Mouse (Mus musculus) urinary bladder, adult 2 months (tissue): ENCODE data around the gene Hsd17b1. TPM values are rescaled to one million over a fixed set of nuclear protein-coding genes. Genes with fewer than 3 reads are reported as not detected.
A peak's percentile ranks its signal among the peaks of the same experiment; 100 is the strongest.
"Not testable (repeated sequence)": the region's sequence is repeated elsewhere in the genome, so short reads cannot be mapped to it uniquely, and the experiment has no call there.

Experiments used
- DNase-seq: peaks from one replicate; pipeline ENCODE4 v3.0.0; 2022; ENCODE audit warnings: low spot score
- polyA plus RNA-seq: library from polyadenylated mRNA; depleted of rRNA; stranded (reverse); fragments of >200 nt; gene quantifications from 2 replicates; pipeline ENCODE4 v1.2.3, GENCODE M21; 2012

Gene Hsd17b1
- polyA plus RNA-seq, 1 experiment = 0.56 TPM

DNA sequence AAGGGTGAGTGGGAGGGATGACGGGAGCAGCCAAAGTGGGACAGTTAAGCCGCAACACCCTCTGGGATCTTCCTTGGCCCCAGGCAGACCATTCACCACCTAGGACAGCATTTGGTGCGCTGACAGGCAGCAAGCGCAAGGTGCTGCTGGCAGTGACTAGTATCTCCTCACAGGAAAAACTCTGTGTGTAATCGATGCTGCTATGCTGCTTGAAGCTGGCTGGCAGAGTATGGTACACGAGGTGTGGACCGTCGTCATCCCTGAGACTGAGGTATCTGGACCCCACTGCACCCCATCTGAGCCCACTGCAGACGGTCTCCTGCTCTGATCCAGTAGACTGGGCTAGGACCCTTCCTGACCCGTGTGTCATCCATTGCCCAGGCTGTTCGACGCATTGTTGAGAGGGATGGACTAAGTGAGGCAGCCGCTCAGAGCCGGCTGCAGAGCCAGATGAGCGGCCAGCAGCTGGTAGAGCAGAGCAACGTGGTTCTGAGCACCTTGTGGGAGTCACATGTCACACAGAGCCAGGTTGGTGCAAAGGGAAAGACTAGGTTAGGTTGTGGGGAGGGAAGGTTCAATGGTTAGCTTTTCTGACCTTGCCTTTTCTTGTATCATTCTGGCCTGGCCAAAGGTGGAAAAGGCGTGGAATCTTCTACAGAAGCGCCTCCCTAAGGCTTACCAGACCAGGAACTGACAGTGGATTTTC lies 7.6 kb downstream of the Hsd17b1 start:
- no peak for DNase-seq

DNA sequence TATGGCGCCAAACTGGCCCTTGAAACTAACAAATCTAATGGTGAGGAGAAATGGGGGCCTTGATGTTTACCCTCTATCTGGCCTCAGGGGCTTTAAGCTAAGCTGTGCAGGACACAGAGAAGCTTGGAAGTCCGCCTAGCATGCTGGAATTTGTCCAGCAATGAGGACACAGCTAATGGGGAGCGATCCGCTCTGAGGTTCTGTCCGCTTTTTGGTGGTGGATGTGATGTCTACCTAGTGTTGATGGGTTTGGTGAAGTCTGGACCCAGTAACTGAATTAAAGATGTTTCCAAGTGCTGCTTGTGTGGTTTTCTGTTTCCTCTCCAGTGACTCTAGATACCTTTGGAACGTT lies 8.1 kb downstream of the Hsd17b1 start:
- DNase-seq = no peak

DNA sequence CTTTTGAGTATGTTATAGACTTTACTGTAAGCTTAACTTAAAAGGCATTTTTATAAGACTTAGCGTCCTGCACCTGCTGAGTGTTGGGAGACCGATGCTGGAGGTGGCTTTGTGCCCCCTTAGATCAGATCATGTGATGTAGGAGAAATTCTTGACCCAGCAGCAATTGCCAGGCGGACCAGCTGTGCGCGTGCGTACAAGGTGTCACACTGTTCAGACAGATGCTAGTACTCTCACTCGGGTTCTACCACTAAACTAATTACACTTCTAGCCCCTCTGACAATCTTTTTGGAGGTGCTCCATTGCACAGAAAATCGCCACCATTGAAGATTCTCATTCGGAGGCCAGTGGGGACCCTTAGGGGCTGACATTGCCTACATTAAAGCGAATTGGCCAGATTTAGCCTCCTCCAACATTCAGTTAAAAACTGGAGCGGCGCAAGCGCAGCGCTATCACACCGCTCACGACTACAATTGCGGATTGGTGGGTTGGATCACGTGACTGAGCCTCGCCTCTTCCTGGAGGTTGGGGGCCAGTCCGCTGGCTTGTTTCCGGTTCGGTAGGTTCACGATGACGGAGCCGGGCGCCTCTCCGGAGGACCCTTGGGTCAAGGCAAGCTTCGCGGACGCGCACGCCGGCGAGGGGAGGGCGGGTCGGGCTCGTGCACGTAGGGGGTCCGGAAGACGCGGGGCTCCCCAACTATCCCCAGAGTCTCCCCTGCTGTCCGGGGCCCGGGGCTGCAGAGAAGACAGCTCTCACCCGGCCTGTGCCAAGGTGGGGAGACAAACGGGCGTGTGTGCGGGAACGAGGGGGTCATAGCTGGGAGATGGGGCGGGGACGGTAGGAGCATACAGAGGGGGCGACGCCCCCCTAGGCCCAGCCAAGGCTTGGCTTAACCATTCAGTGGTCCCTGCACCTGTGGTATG lies 8.8 kb downstream of the Hsd17b1 start, which contains the start of gene Mlx:
Gene Mlx, plus strand, starts transcription at position 522 of the 926 bp plus-strand sequence.
- peak; percentile 72 for DNase-seq

DNA sequence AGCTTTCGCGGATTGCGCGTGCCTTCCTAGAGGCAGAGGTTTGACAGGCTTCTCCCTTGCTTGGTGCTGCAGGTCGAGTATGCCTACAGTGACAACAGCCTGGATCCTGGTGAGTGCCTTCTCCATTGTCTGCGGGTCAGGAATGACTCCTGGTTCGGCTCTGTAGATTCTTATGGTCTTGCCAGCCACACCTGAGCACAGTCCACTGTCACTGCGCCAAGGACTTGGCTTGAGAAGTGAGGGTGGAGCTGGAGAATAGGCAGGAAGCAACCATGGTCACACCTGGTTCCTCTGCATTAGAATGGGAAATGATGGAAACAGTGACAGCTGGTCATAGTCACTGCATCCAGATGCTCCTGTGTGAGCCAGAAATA lies 9.5 kb downstream of the Hsd17b1 start:
- no peak for DNase-seq

DNA sequence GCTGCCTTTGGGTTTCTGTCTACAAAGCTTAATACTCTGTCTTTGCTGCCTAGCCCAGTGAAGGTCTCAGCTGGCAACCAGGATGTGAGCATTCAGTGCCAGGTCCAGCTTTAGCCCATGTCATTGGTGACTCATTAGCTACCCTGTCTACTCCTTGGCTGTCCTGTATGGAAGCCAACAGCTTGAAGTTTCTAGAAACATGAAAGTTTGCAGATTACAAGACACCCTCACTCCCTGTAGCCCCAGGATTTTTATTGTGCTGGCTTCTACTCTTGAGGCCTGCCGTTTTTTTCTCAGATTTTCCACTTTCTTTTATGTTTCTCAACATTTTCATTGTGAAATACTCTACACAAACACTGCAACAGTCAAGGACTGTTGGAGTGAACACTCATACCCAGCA lies 11.7 kb downstream of the Hsd17b1 start:
- DNase-seq = no peak

DNA sequence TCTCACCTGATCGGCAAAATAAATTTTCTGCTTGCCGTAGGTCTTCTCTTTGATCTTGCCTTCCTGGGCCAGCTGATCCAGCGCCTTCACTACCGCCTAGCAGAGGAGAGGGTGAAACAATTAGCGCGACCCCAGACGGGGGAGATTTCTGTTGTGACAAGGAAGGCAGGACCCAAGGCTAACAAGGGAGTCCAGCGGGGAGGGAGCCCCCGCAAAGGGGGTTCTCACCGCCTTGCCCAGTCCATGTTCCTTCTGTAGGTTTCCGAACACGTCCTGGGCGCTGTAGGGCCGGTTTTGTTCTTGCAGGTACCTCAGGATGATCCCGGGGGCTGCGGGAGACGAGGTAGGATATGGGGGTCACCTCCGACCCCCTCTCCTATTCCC lies 16.7 kb downstream of the Hsd17b1 start:
- no peak for DNase-seq

DNA sequence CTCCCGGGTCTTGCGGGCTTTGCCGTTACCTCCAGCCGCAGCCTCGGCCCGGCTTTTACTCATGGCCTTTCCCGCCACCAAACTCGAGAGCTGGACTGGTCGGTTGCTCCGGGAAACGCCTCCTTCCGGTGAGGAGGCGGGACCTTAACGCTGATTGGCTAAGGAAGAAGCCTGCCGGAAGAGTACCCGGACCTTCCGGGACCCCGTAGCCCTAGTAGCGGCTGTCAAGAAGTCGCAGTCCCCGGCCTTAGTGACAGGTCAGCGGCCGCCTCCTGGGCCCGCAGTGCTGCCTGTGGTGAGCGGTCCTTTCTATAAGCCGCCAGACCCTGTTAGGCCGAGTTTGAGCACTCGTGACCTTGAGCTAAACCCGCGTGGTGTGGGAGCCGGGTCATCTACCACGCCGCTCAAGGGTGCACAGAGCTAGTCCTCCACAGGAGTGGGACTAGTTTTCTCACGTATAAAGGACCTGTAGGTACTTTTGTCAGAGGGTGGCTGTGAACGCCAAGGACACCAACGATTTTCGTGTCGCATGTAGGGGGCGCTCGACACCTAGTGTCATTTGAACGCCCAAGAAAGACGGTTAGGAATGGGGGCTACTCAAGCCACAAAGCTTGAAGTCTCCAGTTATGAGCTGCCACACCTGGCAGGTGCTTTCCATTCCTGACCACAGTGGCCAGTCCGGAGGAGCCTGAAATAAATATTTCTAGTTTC lies 17.3 kb downstream of the Hsd17b1 start, which contains the start of gene Psmc3ip:
Gene Psmc3ip, minus strand, starts transcription at position 123 of the 711 bp plus-strand sequence.
- peak; percentile 74 for DNase-seq

DNA sequence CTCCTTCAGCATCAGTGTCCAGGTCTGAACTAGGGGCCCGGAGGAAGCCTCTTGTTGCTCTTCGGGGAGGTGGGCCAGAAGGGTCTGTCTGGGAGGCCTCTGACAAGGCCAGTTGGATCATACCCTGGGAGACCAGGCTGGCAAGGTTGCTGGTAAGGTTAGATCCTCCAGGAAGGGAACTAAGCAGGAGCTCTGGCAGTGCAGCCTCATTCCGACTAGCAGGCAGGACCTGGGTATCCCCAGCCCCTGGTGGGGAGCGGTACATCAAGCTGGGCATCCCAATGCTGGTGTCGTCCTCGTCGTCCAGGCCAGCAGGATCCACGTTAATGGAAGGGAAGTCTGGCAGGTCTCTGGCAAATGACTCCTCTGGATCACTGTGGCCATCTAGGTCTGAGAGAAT lies 20.0 kb downstream of the Hsd17b1 start:
- no peak for DNase-seq

DNA sequence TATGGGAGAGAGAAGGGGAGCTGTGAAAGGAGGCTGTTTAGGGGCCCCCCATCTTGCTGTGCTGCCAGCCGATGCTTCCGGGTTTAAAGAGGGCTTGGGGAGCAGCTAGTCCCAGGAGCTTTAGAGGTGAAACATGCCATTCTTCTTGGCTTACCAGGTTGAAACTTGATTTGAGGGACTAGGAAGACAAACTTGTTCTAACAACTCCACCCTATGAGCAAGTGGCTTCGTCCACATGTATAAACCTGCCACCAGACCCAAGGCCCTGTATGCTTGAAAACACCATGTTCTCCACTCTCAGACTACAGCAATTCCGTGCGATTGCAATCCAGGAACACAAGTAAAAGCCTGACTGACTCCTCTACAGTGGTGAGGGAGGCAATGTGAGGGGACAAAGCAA lies 24.8 kb downstream of the Hsd17b1 start:
- no peak for DNase-seq

DNA sequence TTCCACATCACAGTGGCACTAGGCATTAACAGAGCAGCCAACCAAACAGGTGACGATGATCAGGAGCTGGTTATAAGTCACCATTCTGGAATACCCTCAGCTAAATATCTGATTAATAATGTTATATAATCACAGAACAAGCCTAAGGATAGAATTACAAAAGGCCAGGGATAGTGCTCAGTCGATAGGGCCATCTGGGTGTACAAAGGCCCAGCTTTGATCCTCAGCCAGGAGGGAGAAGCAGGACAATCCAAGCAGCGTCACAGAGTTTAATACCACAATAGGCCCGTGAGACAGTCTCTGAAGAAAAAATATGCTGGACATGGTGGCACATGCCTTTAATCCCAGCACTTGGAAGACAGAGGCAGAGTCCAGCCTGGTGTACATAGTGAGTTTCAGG lies 31.1 kb downstream of the Hsd17b1 start:
- DNase-seq = no peak

DNA sequence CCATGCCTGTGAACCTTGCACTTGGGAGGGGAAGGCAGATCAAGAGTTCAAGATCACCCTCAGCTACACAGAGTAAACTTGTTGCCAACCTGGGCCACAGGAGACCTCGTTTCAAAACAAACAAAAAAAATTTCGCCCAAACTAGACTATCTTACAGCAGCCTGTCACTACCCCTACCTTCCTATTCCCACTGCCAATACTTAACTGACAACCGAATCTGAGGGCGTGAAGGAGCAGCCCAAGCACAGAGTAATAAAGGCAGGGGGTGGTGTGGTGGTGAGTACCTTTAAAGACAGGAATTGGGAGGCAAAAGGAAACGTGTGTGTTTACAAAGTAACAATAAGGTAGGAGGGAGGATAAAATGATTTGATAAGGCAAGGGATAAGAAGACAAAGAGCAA lies 32.5 kb downstream of the Hsd17b1 start:
- no peak for DNase-seq

DNA sequence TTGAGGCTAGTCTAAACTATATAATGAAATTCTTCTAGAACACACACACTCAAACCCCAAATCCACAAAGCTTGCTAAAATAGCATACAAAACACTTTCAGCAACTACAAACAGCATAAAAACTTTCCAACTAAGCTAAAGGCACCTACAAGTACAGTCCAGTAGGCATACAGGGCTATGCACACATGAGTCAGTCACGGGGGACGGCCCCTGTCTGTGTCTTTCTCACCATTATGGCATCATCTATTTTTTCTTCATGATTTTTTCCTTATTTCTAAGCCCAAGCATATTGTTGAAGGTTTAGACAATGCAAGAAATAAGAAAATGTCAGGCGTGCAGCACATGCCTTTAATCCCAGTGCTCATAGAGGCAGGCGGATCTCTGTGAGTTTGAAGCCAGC lies 33.0 kb downstream of the Hsd17b1 start:
- no peak for DNase-seq

DNA sequence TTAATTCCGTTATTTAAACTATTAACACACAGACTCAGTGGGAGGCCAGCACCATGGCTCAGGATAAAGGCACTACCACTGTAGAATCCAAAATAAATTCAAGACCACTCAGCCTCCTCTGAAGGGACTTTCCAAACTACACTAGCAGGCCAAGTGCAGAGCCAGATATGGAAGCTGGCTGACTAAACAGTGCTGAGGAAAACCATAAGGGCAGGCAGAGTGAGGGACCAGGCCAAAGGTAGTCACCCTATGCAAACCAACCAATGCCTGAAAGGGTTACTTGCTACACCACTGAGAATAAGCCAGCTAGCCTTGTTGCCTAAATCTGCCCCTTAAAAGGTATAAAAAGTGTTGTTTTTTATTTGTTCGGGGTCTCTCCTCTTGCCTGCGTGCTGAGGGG lies 34.0 kb downstream of the Hsd17b1 start:
- DNase-seq = no peak

DNA sequence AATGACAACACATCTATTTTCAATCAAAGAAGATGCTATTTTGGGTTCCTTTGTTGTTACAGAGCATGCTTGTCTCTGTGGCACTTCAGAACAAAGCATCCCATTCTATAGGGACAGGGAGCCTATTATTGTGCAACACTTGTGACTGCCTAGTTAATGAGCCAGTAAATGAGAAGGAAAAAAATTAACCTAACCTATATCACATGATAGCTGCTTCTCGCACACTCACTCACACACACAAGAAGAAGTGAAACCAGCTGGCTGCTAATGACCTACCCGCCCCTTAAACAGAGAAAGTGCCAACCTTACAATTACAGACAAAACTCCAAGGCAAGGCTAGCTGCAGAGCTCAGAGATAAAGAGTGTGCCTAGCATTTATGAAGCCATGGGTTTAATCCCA lies 37.4 kb downstream of the Hsd17b1 start:
- DNase-seq = no peak

DNA sequence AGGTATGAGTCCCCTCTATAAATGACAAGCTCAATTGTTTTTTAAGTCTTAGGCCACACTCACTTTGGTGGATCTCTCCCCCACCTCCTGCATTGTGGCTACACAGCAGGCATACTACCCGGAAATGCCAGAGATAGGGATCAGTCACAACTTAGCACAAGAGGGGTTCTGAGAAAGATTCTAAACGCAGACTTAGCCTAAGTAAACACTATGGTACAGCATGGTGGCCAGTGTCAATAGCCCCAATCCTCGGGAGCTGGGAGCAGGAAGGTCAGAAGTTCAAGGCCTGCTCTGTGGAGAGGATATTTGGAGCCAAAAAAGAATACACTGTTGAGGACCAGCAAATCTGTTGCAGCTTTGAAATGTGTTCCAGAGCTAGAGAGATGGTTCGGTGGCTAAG lies 39.9 kb downstream of the Hsd17b1 start:
- no peak for DNase-seq

DNA sequence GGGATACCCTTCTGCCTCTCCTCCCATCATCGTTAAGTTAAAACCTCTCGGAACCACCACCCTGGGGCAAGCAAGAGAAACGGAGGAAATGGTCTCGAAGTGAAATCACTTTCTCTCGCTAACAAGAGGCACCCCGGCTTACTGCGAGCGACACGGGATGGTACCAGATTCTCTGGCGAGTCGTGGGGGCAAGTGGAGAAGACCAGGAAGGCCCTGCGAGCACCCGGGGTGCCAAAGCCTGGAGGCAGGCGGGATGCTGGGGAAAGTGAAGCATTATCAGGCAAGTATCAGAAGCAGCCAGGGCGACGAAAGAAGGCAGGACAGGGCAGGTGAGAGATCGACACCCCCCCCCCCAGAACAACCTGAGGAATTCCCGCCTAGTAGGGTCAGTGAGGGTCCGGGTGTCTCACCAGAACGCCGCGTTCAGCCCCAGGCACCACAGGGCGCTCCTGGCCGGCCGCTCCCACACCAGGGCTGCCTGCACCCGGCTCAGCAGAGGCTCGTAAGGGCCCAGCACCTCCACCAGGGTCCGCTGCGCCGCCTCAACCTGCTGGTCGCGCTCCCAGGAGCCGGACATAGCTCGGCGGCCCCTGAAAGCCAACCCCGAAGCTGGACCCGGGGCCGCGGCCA lies 41.0 kb downstream of the Hsd17b1 start:
- no peak for DNase-seq

DNA sequence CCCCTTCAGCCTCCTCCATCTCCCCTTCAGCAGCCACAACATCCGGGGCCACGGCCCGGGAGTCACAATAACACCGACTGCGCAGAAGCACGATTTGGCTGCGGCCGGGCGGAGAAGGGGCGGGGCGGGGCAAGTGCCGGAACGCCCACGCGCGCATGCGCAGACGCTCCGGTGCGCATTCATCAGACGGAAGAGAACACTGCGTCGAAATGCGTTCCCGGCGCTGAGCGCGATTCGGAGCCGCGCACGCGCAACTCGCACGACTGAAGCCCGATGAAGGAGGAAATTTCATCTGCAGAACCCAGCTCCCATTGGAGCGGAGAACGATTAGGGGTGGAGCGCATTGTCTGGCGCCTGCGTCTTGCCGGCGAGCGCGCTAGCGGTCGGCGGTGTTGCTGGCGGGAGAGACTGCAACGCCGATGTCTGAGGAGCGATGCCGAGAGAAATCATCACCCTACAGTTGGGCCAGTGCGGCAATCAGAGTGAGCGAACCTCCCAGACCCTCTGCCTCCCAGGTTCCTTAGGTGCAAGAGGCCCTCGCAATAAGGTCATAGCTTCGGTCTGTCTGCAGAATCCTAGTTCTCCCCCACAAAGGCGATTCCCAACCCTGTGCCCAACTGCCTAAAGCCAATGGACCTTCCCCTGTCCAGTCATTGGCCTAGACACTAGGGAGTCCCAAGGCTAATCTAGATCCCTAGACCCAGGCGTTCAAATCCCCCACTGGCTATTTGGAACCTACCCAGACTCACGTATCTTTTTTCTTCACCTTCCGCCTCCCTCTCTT lies 41.7 kb downstream of the Hsd17b1 start, which contains the start of the genes Retreg3 and Tubg1:
Gene Retreg3, minus strand, starts transcription at position 133 of the 784 bp plus-strand sequence.
Gene Tubg1, plus strand, starts transcription at position 178 of the 784 bp plus-strand sequence.
- DNase-seq = peak; percentile 97

DNA sequence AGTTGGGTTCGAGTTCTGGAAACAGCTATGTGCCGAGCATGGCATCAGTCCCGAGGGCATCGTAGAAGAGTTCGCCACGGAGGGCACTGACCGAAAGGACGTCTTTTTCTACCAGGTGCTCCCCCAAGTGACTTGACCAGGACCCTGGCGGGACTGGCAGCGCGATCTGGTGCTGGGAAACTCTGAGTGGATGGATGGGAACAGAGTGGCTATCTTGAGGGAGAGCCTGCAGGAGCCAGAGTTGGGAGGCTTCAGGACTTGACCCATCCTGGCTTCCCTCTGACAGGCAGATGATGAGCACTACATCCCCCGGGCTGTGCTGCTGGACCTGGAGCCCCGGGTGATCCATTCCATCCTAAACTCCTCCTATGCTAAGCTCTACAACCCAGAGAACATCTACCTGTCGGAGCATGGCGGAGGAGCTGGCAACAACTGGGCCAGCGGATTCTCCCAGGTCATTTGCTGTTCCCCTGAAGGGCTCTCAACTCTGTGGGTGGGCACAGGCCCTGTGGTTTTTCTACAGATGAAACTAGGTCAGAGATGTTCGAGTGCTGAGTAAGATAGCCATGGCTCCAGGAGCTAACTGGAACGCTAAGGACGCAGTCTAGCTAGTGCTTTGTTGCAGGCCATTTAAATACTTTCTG lies 42.5 kb downstream of the Hsd17b1 start:
- no peak for DNase-seq

DNA sequence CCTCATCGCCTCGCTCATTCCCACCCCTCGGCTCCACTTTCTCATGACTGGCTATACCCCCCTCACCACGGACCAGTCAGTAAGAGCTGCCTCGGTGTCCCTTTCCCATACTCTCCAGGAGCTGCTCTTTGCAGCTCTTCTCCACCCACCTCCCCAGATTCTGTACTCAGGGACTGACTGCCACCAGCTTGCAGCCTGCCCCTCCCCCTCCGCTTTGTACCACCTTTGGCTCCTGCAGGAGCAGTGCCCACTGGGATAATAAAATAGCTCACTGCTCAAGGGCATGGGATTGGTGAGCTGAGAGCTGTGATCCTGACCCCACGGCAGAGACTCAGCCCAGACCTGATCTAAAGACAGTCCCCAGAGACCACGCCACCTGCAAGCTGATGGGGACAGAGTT lies 46.3 kb downstream of the Hsd17b1 start:
- not testable (repeated sequence) for DNase-seq

DNA sequence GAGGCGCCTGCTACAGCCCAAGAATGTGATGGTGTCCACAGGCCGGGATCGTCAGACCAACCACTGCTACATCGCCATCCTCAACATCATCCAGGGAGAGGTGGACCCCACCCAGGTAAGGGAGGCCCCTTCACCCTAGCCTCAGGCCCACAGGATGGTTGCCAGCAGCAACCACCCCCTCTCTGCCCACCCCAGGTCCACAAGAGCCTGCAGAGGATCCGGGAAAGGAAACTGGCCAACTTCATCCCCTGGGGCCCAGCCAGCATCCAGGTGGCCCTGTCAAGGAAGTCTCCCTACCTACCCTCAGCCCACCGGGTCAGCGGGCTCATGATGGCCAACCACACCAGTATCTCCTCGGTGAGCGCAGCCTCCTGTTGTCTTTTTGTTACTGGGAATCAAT lies 46.8 kb downstream of the Hsd17b1 start:
- DNase-seq = not testable (repeated sequence)
